Mouse (Mus musculus) liver, embryonic 13.5 days (tissue): Measurements from ENCODE around the gene Cyb5b. TPM values are rescaled to one million over a fixed set of nuclear protein-coding genes. Genes with fewer than 3 reads are reported as not detected.
A peak's percentile ranks its signal among the peaks of the same experiment; 100 is the strongest.

Experiments used
- ATAC-seq: fragments of 200-750 bp; cut with Nextera tagmentation; 2 replicates; pipeline ENCODE4 v1.8.0; 2017; ENCODE audit warnings: low read depth, mild to moderate bottlenecking, moderate number of reproducible peaks, moderate library complexity
- DNase-seq: peaks from one replicate; pipeline ENCODE4 v3.0.0; 2022
- H3K27ac ChIP-seq: fragments of 300-500 bp; sonication (generic); 2 replicates; pipeline ENCODE4 v1.5.1; 2015; ENCODE audit warnings: moderate library complexity, mild to moderate bottlenecking, inconsistent platforms
- H3K27me3 ChIP-seq: fragments of 300-500 bp; sonication (generic); 2 replicates; pipeline ENCODE4 v1.6.1; 2015; ENCODE audit warnings: mild to moderate bottlenecking, inconsistent platforms
- H3K36me3 ChIP-seq: fragments of 300-500 bp; sonication (generic); 2 replicates; pipeline ENCODE4 v1.6.1; 2015; ENCODE audit warnings: mild to moderate bottlenecking, inconsistent platforms
- H3K4me1 ChIP-seq: fragments of 300-500 bp; sonication (generic); replicated peaks from 2 replicates; pipeline ENCODE4 v1.6.1; 2015; ENCODE audit warnings: inconsistent platforms
- H3K4me2 ChIP-seq: fragments of 300-500 bp; sonication (generic); 2 replicates; pipeline ENCODE4 v1.6.1; 2015; ENCODE audit warnings: inconsistent platforms, mild to moderate bottlenecking, moderate library complexity
- H3K4me3 ChIP-seq: fragments of 300-500 bp; sonication (generic); replicated peaks from 2 replicates; pipeline ENCODE4 v1.5.1; 2015; ENCODE audit warnings: mild to moderate bottlenecking, inconsistent platforms
- H3K9ac ChIP-seq: fragments of 300-500 bp; sonication (generic); 2 replicates; pipeline ENCODE4 v1.6.1; 2015; ENCODE audit warnings: mild to moderate bottlenecking, inconsistent platforms
- H3K9me3 ChIP-seq: fragments of 300-500 bp; sonication (generic); replicated peaks from 2 replicates; pipeline ENCODE4 v1.6.1; 2016; ENCODE audit warnings: inconsistent platforms
- WGBS: fragments of 180-500 bp; shearing (Covaris S2); methylation state at CpG from one replicate; pipeline ENCODE4 v1.1.7; 2015; ENCODE audit not compliant: insufficient replicate concordance; 5-methylcytosine and 5-hydroxymethylcytosine counted together
- polyA plus RNA-seq: library from polyadenylated mRNA; unstranded; fragments of >200 nt; fragmentation: Nextera tagmentation; extraction: Ambion mirVana; gene quantifications from 2 replicates; pipeline ENCODE4 v1.2.1, GENCODE M21; 2015

The Cyb5b gene
- polyA plus RNA-seq, 1 experiment from 2014 or later, result 32.8 TPM

GRCm38 (mm10) chr8:107133881-107134280 is 16.6 kb upstream of the Cyb5b start:
- Histone ChIP-seq H3K36me3 (no peaks in the 10 kb centered on the region), H3K9ac (no peak overlapping the region), H3K27me3 (peaks cover 6% of the 10 kb centered on the region; the same call in 1 of the 2 replicates), H3K4me1 (0 out of 2 replicates have a peak, but pooled peaks cover 2% of the 10 kb centered on the region), H3K27ac (no peak overlapping the region), H3K4me3 (no peak overlapping the region), H3K9me3 (no peaks in the 10 kb centered on the region), H3K4me2 (no peak overlapping the region)
- no peak for DNase-seq
- ATAC-seq, result no peak
- WGBS, result 61% methylated on average over 6 of the region's 6 CpGs

GRCm38 (mm10) chr8:107136003-107136612 is 14.3 kb upstream of the Cyb5b start:
- Histone ChIP-seq H3K9ac (no peak overlapping the region), H3K36me3 (no peaks in the 10 kb centered on the region), H3K4me1 (peaks cover 14% of the 10 kb centered on the region), H3K4me2 (no peak overlapping the region), H3K27ac (no peak overlapping the region), H3K9me3 (no peaks in the 10 kb centered on the region), H3K4me3 (no peak overlapping the region), H3K27me3 (peaks cover 6% of the 10 kb centered on the region; the same call in 1 of the 2 replicates)
- ATAC-seq (no peak), DNase-seq (no peak)
- WGBS, result 66% methylated on average over 8 of the region's 8 CpGs

DNA sequence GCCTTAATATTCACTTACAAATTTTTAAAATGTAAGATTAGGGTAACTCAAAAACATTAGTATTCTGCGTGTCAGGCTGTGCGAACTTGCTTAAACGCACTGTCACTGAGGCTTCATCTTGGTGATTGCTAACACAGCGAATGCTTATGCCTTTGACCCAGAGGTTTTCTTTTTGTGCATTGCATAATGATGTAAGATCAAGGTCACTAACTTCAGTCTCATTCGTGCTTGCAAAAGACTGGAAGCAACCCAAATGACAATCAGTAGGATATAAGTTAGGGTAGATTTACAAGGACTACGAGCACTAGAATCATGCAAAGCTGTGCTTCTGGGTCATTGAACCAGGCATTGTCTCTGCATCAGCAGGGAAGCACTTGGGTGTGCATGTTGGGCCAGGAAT is 12.8 kb upstream of the Cyb5b start:
- DNase-seq (no peak), ATAC-seq (no peak)
- H3K9me3 ChIP-seq, result no peaks in the 10 kb centered on the region
- H3K4me1 ChIP-seq, result peaks cover 14% of the 10 kb centered on the region
- no peak overlapping the region for H3K4me2 ChIP-seq
- peaks cover 6% of the 10 kb centered on the region; the same call in 1 of the 2 replicates for H3K27me3 ChIP-seq
- no peak overlapping the region for H3K9ac ChIP-seq
- 84% methylated on average over 6 of the region's 6 CpGs for WGBS
- H3K4me3 ChIP-seq, result no peak overlapping the region
- no peak overlapping the region for H3K27ac ChIP-seq
- no peaks in the 10 kb centered on the region for H3K36me3 ChIP-seq

- no peak overlapping the region for H3K4me3 ChIP-seq
- H3K4me2 ChIP-seq, result no peak overlapping the region
- H3K36me3 ChIP-seq, result no peaks in the 10 kb centered on the region
- no peak overlapping the region for H3K27ac ChIP-seq
- no peaks in the 10 kb centered on the region for H3K9me3 ChIP-seq
- H3K4me1 ChIP-seq, result peaks cover 14% of the 10 kb centered on the region
- 80% methylated on average over 5 of the region's 5 CpGs for WGBS
- ATAC-seq, result no peak
- H3K27me3 ChIP-seq, result no peaks in the 10 kb centered on the region
- no peak for DNase-seq
- no peak overlapping the region for H3K9ac ChIP-seq
Observed at GRCm38 (mm10) chr8:107138338-107138737, 12.1 kb upstream of the Cyb5b start.

- Histone ChIP-seq H3K36me3 (no peaks in the 10 kb centered on the region), H3K4me2 (0 out of 2 replicates have a peak overlapping the region, but pooled peaks have one; percentile 8), H3K27ac (peak overlapping the region; percentile 69), H3K4me3 (no peak overlapping the region), H3K4me1 (peaks cover 14% of the 10 kb centered on the region), H3K27me3 (no peaks in the 10 kb centered on the region), H3K9ac (no peak overlapping the region), H3K9me3 (no peaks in the 10 kb centered on the region)
- DNase-seq, result no peak
- WGBS, result 38% methylated on average over 12 of the region's 13 CpGs
- peak; percentile 97 for ATAC-seq
Observed at GRCm38 (mm10) chr8:107139704-107140470, 10.6 kb upstream of the Cyb5b start.

- no peak overlapping the region for H3K4me2 ChIP-seq
- no peak overlapping the region for H3K9ac ChIP-seq
- H3K36me3 ChIP-seq, result no peaks in the 10 kb centered on the region
- H3K27ac ChIP-seq, result no peak overlapping the region
- WGBS, result 80% methylated on average over 4 of the region's 4 CpGs
- no peak for DNase-seq
- H3K4me1 ChIP-seq, result peaks cover 14% of the 10 kb centered on the region
- no peak for ATAC-seq
- no peak overlapping the region for H3K4me3 ChIP-seq
- no peaks in the 10 kb centered on the region for H3K9me3 ChIP-seq
- H3K27me3 ChIP-seq, result no peaks in the 10 kb centered on the region
Observed at GRCm38 (mm10) chr8:107142539-107142938, 7.9 kb upstream of the Cyb5b start.

- no peak for ATAC-seq
- 46% methylated on average over 4 of the region's 4 CpGs for WGBS
- no peak overlapping the region for H3K27ac ChIP-seq
Observed at GRCm38 (mm10) chr8:107143501-107143900, 6.9 kb upstream of the Cyb5b start.

GRCm38 (mm10) chr8:107146186-107146585 is 4.3 kb upstream of the Cyb5b start:
- no peak overlapping the region for H3K9ac ChIP-seq
- H3K27ac ChIP-seq, result no peak overlapping the region
- H3K9me3 ChIP-seq, result no peaks in the 10 kb centered on the region
- DNase-seq (no peak), ATAC-seq (no peak)
- no peak overlapping the region for H3K4me2 ChIP-seq
- H3K36me3 ChIP-seq, result no peaks in the 10 kb centered on the region
- H3K27me3 ChIP-seq, result no peaks in the 10 kb centered on the region
- peaks cover 9% of the 10 kb centered on the region for H3K4me1 ChIP-seq
- no peak overlapping the region for H3K4me3 ChIP-seq

More at GRCm38 (mm10) chr8:107143501-107143900, 6.9 kb upstream of the Cyb5b start:
- Histone ChIP-seq H3K4me2 (no peak overlapping the region), H3K27me3 (no peaks in the 10 kb centered on the region), H3K4me1 (peaks cover 14% of the 10 kb centered on the region), H3K9ac (no peak overlapping the region), H3K9me3 (no peaks in the 10 kb centered on the region), H3K36me3 (no peaks in the 10 kb centered on the region), H3K4me3 (no peak overlapping the region)
- DNase-seq, result no peak

DNA sequence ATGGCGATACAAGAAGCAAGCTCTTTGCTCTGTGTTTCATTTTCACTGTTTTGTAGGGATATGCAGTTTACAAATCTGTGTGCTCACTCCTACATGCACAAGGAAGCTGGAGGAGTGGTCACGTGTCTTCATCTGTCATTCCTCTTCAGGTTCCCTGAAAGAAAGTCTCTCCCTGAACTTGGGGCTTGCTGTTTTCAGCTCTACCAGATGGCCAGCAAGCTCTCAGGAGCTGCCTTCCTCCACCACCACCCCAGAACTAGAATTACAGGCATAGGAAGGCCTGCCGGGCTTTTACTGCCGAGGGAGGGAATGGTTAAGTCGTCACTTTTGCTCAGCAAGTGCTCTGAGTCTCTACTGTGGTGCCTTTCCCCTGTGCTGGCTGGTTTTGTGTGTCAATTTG is 1.6 kb upstream of the Cyb5b start:
- no peak overlapping the region for H3K9ac ChIP-seq
- ATAC-seq (no peak), DNase-seq (no peak)
- H3K36me3 ChIP-seq, result peaks cover 12% of the 10 kb centered on the region
- WGBS, result 81% methylated on average over 5 of the region's 5 CpGs
- H3K9me3 ChIP-seq, result no peaks in the 10 kb centered on the region
- H3K4me3 ChIP-seq, result no peak overlapping the region
- H3K27ac ChIP-seq, result no peak overlapping the region
- no peaks in the 10 kb centered on the region for H3K27me3 ChIP-seq
- no peak overlapping the region for H3K4me2 ChIP-seq
- peaks cover 27% of the 10 kb centered on the region for H3K4me1 ChIP-seq

GRCm38 (mm10) chr8:107150057-107150403 is 410 bp upstream of the Cyb5b start:
- Histone ChIP-seq H3K9ac (peak overlapping the region; percentile 91), H3K4me3 (peak overlapping the region; percentile 83), H3K4me2 (peak overlapping the region; percentile 85), H3K27me3 (no peaks in the 10 kb centered on the region), H3K36me3 (peaks cover 21% of the 10 kb centered on the region), H3K9me3 (no peaks in the 10 kb centered on the region), H3K27ac (peak overlapping the region; percentile 79), H3K4me1 (peaks cover 29% of the 10 kb centered on the region)
- DNase-seq, result no peak
- 23% methylated on average over 6 of the region's 6 CpGs for WGBS
- peak; percentile 43 for ATAC-seq

- Histone ChIP-seq H3K4me1 (peaks cover 29% of the 10 kb centered on the region), H3K9me3 (no peaks in the 10 kb centered on the region), H3K9ac (peak overlapping the region; percentile 91), H3K36me3 (peaks cover 33% of the 10 kb centered on the region), H3K4me2 (peak overlapping the region; percentile 85), H3K27me3 (no peaks in the 10 kb centered on the region), H3K4me3 (peak overlapping the region; percentile 83), H3K27ac (peak overlapping the region; percentile 79; the same call in 1 of the 2 replicates)
- 44% methylated on average over 7 of the region's 7 CpGs for WGBS
- no peak for ATAC-seq
- no peak for DNase-seq
Observed at GRCm38 (mm10) chr8:107151212-107151920, 926 bp downstream of the Cyb5b start.
